Mouse (Mus musculus): ENCODE results near the gene Pacsin2.

Gene Pacsin2

DNA sequence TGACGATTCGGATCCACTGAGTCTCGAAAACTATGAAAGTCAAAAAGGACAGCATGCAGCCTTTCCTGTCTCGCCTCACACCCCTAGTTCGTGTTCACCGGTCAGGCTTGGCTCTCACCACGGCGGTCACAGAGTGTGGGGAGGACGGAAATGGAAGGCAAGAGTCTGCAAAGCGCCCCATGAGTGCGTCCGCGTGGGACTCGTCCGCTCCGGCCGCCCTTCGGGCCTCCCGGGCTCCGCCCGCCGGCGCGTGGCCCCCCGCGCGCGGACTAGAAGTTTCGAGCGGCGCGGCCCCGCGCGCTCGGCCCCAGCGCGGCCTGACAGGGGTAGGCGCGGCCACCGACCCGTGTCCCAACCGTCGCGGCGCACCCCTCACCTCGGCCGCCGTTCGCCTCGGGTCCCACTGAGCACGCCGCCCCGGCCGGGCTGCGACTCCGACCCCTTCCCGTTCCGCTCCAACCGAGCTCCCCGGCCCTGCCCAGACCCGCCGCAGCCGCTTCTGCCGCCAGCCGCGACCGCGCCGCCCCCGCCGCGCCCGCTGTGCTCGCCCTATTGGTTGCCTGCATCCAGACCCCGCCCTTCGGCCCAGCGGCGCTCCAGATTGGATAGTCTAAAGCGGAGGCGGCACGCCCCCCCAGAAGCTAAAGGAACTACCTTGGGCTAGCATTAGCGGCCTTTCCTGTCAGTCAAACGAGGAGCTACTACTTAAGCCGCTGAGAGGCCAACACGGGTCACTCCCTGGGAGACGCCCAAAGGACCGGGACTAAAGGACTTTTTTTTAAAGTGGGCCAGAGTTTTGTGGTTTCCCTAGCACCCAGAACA is at the start of gene Pacsin2:
Gene Pacsin2 (minus strand): TSS at position 524 of the 822 bp plus-strand sequence.
- TF ChIP-seq GATA4 (IDR thresholded peaks at IDR 0.05; ENCODE audit: insufficient replicate concordance, low read length), result no peak

DNA sequence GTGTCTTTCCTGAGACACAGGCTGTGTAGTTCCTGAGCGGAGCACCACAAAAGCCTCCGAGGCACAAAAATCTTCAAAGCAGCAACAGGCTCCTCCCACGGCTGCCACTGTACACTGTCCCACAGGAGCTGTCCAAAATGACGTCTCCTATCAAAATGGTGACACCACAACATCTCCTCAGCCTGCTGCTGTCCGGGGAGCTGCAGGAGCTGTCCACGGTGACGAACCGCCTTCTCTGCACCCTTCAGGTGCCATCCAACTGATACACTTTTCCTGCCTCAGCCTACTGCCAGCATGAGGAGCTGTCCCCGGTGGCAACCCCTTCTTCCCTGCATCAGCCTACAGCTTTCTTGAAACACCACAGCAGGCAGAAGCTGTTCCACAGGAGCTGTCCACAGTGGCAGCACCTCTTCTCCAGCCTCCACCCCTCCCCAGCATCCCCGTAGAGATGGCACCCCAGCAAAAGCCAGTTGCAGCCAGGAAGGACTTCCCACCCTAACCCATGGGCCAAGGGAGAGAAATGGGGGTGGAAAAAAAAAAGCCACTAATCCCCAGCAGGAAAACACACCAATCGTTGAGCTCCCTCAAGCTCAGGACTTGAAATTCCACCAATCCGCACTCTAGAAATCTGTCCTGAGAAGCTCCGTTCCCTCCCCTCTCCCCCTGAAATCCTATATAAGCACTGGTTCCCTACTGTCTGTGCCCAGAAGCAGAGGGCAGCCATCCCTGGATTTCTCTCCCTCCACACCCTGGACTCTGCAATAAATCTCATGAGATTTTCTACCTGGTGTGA is 48.3 kb upstream of the Pacsin2 start:
- TF ChIP-seq GATA4 (IDR thresholded peaks at IDR 0.05; ENCODE audit: insufficient replicate concordance, low read length), result no peak

DNA sequence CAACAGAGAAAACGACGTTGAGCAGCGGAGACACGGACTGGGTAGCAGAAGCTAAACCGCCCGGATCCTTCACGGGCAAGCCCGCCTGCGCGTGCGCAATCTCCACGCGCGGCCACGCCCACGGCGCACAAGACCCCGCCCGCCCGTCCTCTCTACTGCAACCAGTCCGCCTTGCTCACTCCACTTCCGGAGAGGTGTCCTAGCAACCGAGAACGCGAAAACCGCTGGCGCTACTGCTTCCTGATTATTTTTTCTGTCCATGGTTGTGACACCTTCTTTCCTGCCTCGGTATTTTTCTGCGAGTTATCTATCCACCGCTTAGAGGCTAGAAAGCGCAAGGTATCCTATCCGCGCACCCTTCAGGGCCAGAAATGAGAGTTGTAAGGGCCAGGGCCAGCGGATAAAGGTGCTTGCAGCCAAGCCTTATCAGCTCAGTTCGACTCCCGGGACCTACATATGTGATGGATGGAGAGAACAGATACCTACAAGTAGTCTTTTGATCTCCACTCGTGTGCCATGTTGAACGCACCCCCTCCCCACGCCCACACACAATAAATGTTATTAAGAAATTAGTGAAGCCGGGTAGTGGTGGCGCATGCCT is 46.5 kb upstream of the Pacsin2 start, which contains the start of gene Ttll1:
Gene Ttll1 (minus strand): TSS at position 89 of the 601 bp plus-strand sequence.
- no peak for TF ChIP-seq GATA4 (IDR thresholded peaks at IDR 0.05; ENCODE audit: insufficient replicate concordance, low read length)

DNA sequence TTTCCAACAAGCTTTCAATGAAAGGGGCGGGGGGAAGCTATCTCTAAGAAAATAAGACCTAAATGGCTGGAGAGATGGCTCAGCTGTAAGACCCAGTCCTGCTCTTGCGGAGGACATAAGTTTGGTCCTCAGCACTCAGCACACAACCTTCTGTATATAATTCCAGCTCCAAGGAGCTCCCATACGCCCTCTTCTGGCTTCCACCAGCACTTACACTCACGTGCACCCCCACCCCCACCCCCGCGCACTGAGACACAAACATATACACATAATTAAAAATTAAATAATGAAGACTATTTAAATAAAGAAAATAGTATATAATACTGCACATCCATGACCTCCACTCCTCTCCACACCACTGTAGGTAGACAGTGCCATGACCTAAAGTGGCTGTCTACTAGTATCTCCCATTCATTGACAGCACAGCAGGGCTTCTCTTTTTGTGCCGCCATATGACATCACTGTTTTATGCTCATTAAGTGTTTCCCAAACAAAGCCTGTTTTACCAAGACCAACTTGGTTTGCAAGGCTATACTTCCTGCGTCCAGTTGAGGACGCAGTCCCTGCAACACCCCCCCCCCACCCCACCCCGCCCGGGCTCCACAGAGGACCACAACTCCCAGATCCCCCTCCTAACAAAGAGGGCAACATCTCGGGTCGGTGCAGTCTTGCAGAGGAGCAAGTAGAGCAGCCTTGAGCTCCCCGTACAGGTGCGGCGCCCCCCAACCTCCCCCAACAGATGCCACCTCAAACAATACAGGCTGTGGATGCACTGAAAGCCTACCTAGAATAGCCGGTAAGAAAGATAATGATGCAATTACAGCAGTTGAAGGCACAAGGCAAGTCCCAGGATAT is 45.8 kb upstream of the Pacsin2 start:
- TF ChIP-seq GATA4 (IDR thresholded peaks at IDR 0.05; ENCODE audit: insufficient replicate concordance, low read length), result no peak

DNA sequence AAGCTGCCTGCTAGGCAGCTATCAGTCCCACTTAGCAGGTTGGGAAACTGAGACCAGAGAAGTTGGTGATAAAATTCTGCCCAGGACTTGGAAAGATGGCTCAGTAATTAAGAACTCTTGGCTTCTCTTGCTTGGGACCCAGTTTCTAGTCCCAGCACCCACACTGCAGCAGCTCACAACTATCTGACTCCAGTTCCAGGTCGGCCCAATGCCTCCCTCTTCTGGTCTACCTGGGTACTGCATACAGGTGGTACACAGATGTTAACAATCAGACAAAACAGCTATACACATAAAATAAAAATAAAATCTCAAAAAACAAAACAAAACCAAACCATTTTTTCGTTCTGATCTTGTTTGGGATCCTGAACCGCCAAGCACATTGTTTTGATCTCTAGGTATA is 35.9 kb upstream of the Pacsin2 start:
- no peak for TF ChIP-seq GATA4 (IDR thresholded peaks at IDR 0.05; ENCODE audit: insufficient replicate concordance, low read length)

DNA sequence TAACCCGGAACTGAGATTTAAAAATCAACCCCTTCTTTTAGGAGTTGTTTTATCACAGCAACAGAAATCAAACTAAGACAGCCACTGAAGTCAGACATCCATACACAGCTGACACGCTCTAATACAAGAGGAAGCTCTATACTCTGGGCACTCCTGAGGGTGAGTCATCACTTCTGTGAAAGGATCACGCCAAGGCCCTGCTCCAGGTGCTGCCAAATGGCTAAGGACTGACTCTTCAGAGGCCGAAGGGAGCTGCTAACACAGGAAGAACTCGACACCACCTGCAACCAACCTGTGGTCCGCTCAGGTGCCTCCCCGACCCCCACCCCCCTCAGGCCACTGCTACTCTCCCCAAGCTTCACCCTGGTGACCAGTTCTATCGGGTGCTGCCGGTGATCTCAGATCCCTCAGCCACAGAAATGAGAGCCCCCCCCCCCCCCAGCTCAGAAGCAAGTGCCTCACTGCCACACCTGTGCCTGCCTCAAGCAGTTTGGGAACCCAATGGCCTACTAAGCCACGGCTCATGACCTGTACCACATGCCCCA is 34.9 kb upstream of the Pacsin2 start:
- no peak for TF ChIP-seq GATA4 (IDR thresholded peaks at IDR 0.05; ENCODE audit: insufficient replicate concordance, low read length)

DNA sequence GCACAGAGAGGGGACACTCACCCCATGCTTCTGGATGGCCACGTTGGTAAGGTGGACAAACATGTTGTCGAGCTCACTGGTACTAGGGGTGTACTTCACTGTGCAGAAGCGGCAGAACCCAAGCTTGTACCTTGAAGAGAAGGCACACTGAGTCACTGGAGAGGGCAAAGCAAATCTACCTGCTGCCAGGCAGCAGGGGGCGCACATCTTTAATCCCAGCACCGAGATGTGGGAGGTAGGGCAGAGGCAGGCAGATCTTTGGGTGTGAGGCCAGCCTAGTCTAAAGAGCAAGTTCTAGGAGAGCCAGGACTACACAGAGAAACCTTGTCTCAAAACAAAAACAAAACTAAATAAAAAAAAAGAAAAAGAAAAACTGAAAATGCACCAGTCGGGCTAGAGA is 32.9 kb upstream of the Pacsin2 start:
- TF ChIP-seq GATA4 (IDR thresholded peaks at IDR 0.05; ENCODE audit: insufficient replicate concordance, low read length), result no peak

DNA sequence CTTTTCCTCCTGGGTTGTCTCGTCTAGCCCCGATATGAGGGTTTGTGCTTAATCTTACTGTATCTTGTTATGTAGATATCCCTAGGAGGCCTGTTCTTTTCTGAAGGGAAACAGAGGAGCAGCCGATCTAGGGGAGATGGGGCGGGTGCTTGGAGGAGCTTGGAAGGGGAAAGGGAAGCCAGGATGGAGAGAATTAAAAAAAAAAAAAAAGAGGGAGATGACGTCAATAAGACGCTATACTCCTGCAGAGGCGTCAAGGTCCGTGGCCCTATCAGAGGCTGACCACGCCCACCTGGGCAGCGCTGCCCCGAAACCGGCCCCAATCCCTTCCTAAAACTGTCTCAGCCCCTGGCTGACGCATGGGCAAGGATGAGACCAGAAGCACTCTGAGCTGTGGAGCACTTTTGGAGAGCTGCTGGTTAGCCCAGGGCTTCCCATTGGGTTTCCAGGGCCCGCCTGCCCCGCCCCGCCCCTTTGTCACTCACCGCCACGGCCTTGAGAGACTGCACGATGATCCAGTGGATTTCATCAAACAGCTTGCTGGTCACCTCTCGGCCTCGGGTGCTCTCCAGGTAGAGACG is 31.5 kb upstream of the Pacsin2 start:
- TF ChIP-seq GATA4 (IDR thresholded peaks at IDR 0.05; ENCODE audit: insufficient replicate concordance, low read length), result no peak

DNA sequence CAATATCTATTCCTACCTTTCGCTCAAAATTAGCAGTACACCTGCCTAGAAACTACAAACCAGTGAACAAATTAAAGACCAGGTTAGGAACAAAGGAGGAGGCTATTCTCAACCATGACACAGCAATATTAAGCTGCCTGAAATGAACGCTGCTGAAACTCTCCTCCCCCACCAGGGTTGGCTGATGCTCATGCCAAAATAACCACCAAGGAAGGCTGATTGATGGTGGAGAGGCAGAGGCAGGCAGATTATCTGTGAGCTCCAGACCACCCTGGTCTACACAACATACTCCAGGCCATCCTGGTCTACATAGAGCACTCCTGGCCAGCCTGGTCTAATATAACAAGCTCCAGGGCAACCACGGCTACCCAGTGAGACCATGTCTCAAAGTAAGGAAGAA is 30.8 kb upstream of the Pacsin2 start:
- no peak for TF ChIP-seq GATA4 (IDR thresholded peaks at IDR 0.05; ENCODE audit: insufficient replicate concordance, low read length)

DNA sequence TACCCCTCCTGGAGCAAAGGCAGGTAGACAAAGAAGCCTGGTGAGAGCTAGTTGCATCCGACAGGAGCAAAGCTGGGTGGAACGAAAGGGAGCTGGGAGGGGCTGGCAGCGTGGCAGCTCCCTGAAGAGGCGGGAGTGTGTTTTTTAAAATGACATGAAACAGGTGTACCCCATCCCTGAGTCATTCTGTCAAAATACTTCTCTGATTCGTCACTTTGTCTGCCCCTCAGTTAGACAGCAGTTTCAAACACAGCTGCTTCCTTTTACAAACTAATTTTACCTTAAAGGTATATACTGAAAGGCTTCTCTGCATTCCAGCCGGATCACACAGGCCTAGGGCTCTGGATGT is 30.1 kb upstream of the Pacsin2 start:
- TF ChIP-seq GATA4 (IDR thresholded peaks at IDR 0.05; ENCODE audit: insufficient replicate concordance, low read length), result no peak

DNA sequence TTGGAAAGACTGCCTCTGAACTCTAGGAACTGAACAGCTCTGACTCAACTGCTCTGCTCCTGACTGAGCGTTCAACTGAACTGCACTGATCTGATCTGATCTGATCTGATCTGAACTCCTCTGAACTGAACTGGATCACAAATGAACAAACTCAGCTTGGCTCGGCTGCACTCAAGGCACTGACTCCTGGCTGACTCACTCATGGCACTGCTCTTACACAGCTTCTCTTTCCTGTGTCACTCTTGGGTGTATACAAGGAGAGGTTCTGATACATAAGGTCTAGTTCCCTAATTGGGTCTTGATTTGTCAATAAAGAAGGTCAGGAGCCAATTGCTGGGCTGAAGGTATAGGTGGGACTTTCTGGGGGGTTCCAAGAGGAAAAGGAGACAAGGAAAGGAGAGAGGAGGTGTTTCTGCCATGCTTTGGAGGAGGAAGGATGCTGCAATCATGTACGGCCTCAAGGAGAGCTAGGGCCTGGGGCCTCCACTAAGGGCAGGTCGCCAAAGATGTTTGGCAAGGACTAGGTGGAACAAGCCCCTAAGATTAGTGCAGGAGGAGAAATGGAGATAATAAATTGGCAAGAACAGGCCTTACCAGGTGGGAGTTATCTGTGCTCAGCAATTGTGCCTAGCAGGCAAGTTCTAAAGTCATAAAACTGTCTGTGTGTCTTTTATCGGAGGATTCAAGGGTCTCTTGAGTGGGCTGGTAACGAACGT is 29.6 kb upstream of the Pacsin2 start:
- TF ChIP-seq GATA4 (IDR thresholded peaks at IDR 0.05; ENCODE audit: insufficient replicate concordance, low read length), result no peak

DNA sequence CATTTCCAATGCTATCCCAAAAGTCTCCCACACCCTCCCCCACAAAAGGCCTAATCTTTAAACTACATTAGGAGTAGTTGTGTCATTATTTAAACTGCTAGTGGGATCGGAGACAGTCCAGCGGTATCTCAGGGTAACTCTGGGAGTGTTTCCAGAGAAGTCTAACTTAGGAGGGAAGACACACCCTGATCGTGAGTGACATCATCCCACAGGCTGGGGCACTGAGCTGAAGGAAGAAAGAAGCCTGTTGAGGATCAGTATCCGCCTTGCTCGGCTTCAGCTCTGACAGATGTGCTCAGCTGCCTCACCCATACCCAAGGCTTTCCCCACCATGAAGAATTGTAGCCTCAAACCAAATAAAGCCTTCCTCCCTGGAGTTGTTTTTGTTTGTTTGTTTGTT is 27.5 kb upstream of the Pacsin2 start:
- TF ChIP-seq GATA4 (IDR thresholded peaks at IDR 0.05; ENCODE audit: insufficient replicate concordance, low read length), result no peak

DNA sequence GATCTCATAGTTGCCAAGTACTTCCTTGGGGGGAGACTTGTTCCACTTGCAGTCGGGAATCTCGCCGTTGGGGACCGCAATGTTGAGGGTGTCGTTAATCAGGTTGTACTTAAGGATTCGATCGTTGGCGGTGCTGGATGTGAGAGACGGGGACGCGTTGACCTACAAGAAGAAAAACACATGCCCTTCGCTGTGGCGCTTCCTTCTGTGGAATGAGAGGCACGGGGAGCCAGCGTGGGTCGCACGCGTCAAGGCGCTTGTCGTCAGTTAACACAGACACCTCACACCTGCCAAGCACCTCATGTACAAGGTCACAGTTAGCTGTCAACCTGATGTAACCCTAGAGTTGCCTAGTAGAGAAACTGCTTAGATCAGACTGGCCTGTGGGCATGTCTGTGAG is 25.1 kb upstream of the Pacsin2 start:
- TF ChIP-seq GATA4 (IDR thresholded peaks at IDR 0.05; ENCODE audit: insufficient replicate concordance, low read length), result no peak
